Mouse (Mus musculus) lung, postnatal 36 days (tissue): ENCODE data around the gene Bsnd.

Experiments used
- DNase-seq: peaks from one replicate; pipeline ENCODE4 v3.0.0; 2022; ENCODE audit warnings: mixed read lengths

Gene Bsnd

DNA sequence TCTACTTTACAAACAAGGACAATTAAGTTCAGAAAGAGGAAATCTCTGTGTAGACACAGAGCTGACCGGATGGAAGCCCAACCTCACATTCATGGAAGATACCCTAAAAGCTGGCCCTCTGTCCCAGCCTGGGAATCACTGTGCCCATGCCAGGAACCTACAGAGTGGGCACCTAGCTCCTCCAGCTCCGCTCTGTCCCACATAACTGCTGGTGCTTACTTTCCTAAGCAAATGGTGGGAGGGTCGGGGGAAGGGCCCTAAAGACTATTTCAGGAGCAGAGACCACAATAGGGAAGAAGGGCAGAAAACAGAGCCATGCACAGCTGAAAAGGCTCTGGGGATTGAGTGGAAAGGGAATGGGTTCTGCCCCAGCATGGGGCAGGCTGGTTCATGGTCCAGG, 11.5 kb downstream of the Bsnd start:
- DNase-seq = no peak

DNA sequence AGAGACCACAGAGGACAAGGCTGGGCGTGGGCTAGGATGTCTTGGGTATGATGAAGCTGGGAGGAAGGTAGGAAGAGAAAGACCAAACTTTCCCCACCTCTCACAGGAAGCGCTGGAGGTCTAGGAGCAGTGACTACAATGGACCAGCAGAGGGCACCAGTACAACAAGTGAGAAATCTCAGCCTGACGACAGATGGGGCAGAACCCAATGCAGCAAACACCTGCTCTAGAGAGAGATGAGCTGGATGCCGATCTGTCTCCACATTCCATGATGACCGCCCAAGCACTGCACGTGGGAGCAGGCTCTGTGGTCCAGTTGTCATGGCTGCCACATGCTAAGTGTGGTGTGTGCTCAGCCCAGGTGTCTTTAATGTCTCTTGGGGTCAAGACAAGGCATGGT, 17.8 kb downstream of the Bsnd start:
- DNase-seq = peak; percentile 54

DNA sequence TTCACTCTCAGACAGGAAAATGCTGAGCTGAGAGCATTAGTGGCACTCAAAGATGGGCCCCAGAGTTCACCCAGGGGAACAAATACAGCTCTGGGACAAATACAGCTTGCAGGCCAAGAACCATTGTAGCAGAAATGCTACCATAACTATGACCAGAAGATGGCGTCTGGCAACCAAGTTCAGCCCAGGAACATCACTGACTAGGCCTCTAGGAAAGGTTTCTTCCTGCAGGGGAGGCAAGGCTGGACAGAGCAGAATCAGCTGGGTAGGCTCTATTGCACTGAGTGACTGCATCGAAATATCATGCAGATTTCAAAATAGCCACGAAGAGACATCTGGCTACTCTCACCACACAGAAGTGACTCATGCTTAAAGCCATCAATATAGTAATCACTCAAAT, 19.7 kb downstream of the Bsnd start:
- peak; percentile 81 for DNase-seq

DNA sequence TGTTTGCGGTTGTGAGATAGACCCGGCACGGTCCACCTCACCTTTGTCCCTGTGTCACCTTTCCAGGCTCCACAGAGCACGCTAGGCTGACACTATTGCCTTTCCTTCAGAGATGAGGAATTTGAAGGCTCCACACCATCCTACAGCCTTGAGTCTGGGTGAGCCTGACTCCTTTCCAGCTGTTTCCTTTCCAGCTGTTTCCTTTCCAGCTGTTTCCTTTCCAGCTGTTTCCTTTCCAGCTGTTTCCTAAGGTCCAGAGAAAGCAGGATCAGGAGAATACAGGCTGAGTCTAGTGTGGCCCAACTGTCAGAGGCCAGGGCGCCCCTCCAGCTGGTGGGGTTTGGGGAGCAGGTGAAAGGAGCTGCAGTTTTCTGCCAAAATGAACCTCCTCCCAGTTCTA, 21.2 kb downstream of the Bsnd start:
- peak; percentile 18 for DNase-seq

DNA sequence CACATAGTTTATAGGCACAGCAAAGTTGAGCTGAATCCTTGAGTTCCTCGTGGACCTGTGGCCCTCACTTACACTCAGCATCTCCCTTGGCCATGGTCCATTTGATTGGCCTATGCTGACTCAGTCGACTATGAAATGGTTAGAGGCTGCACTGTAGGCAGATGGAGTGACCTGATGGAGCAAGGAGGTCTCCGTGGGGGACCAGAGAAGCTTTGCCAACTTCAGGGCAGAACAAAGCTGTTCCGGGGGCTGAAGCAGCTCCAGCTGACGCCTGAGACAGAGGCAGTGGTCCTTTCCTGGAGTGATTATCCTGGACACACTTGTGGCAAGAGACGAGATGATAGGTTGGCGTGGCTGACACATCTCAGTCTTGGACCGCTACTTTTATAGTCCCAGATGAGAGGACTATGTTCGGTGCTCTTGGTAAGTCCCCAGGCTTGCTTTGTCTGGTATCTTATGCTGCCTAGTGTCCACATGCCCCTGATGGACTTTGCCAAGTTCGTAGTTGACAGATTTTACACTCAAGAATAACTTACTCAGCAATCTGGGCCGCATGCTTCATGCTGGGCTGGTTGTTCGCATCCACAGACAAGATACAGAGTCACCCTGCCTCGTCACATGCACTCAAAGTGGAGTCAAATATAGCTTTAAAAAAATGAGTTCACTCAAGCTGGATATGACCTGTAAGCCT, 24.5 kb downstream of the Bsnd start:
- no peak for DNase-seq

DNA sequence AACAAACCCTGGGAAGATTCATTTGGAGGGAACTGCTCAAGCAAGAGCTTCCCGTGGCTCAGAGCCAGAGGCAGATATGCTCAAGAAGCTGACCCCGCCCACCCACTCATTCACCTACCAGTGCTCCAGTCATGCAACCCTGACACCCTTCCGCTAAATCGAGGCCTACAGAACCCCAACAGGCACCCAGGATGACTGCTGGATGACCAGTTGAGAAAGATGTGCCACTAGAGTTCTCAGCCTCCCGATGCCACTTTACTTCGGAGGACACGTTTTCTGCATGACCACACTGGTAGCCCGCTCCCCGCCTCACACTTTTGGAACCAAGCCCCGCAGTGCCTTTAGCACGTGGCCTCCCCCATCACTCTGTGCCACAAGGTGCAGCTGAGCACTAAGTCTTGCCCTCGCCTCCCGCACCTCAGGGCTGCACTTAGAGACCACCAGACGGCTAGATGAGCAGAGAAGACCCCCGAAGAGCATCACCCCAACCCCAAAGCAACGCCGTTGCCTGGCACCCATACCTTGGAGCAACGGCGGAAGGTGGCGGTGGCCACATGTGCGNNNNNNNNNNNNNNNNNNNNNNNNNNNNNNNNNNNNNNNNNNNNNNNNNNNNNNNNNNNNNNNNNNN, 28.8 kb downstream of the Bsnd start:
- peak; percentile 5 for DNase-seq

DNA sequence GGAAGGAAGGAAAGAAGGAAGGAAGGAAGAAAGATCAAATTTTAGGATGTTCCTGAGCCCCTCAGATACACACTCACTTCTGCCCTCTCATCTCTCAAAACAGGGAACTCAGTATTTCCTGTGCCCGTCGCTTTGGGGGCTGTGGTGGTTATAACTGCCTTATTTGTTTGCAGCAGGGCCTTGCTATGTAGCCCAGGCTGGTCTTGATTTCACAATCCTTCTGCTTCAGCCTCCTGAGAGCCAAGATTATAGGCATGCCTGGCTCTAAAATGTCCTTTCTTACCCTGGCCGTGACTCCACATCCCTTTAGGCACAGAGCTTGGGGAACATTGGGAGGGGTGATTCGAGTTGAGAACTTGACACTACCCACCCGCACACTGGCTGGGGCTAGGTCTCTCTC, 29.6 kb downstream of the Bsnd start:
- no peak for DNase-seq

DNA sequence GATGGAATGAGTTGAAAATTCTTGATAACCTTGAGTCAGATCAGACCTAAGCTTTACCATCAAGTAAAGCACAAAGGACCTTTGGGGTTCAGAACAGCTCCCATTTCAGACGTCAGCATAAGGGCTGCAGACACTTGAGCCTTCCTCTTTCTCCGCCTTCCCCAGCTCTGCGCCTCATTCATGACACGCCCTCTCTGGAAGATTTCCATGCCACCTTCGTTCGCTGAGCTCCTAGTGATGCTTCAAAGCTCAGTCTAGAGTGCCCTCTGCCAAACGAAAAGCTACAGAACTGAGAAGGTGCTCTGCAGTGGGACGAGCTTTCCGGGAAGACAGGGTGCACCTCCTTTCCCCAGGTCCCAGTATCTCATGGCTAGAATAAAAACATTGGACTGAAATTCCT, 30.1 kb downstream of the Bsnd start:
- no peak for DNase-seq

DNA sequence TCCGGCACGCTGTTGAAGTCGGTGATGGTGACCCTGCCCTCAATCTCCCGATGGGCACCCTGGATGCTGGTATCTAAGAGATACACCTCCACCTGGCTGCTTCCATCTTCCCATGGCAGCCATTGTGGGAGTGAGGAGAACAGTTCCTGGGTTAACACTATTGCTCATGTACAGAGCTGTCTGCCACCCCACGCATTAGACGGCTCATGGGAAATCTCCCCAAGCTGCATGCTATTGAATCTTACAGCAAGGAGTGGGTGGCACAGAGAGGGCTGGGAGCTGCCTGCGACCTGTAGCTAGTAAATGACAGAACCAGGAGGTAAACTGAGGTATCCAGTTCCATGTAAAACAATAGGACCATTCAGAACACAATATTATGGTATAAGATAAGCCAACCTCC, 37.5 kb downstream of the Bsnd start:
- no peak for DNase-seq

DNA sequence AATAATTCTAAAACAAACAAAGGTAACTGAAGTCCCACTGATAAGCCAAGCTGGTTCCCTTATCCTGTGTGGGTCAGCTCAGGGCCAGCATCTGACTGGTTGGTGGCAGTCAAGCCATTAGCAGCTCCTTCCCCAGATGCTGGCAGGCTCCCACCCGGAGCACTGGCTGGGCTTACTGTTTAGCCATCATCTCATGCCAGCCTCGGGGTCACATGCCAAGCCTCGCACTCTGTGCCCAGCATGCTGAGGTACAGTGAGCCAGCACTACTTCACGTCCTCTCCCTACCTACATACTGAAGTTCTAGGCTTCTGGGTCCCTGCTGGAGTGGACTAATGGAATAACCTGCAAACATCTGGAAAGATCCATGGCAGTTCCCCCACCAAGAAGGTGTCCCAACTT, 38.6 kb downstream of the Bsnd start:
- DNase-seq = no peak

DNA sequence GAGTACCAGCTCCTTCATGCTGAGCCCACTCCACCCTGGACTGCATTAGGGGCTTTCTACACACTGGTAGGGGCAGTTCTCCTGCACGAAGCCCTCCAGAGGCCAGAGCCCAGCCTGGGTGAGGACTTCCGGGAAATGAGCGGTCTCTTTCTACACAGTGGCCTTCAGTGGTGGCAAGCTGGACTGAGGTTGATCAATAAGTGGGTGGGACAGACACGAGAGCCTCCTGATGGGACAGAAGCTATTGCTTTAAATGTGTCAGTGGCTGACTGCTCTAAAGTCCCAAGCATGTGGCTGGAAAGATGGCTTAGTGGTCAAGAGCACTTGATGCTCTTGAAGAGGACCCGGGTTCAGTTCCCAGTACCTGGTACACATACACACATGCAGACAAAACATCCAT, 39.0 kb downstream of the Bsnd start:
- no peak for DNase-seq

DNA sequence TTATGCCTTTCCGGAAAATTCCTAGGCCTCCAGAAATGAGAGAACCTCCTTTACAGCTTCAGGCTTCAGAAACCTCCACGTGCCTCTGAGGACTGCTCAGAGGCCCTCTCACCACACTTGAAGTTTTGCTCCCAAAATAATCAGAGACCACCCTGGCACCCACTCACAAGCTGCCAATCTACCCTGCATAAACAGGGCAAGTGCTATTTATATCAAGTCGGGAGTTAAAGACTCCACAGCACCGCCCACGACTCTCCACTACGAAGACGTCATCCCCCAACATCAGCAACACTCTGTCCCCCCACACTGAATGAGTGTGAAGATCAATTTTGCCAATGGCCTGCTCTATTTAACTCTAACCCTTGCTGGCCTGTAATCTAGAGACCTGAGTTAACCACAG, 39.7 kb downstream of the Bsnd start:
- no peak for DNase-seq

DNA sequence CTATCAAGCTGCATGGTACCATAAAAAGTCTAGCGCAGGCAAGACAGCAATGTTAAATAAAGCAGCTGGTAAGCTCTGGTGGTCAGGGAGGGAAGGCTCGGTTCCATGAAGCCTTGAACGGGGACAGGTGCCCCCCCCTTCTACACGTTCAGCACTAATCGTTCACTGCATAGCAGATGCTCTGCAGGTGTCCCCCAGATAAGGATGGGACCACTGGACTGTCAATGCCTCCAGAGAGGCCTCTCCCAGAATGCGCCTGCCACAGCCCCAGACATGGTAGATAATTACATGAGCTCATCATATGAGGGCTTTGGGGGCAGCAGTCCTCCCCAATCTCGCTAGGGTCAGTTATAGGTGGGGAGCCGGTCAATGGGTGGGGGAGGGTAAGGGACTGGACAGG, 42.8 kb downstream of the Bsnd start:
- no peak for DNase-seq

DNA sequence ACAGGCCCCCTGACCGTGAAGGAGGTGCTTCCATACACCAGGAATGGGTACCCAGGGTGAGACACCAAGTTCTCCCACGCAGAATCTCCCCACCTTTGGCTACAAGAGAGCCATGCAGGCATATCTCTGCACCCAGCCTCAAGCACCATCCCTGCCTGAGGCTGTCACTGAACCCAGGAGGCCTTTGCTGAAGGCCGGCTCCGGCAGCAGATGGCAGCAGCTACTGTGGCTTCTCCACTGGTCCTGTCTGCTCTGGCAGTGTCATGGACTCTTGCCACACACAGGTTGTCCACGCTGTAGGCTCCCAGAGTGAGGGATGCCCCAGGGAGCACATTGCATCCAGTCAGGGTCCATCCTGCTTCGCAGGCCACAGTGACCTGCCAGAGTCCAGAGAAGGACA, 48.9 kb downstream of the Bsnd start:
- DNase-seq = no peak

DNA sequence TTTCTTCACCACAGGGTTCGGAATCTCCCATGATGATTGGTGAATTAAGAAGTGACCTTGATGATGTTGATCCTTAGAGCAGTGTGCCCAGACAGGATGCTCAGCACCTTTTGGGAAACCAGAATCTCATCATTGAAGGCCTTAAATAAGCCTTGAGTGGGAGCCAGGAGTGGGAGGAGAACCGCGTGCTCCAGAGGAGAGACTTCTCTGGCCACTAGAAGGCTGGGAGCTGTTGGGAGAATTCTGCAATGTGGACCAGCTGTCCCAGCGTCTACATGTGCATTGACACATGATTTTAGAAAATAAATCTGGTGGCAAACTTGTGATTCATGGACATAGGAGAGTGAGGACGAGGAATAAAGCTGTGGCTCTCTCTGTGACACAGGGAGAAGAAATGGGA, 53.3 kb downstream of the Bsnd start:
- DNase-seq = no peak

DNA sequence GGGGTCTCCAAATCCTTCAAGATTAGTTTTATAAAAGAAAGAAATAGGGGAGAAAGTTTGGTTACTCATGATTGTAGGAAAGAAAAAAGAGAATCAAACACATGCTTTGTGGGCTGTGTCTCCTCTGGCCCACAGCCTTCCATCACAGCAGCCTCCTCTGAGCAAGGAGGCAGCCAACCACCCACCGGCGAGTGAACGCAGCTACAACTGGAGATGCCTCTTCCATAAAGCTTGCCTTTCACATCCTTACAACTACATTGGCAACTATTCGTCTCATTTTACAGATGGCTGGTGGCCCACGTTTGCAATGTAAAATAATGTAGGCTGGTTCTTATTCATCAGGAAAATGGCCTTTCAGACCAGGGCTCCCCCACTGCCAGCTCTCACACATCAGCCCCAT, 54.9 kb downstream of the Bsnd start:
- DNase-seq = no peak

DNA sequence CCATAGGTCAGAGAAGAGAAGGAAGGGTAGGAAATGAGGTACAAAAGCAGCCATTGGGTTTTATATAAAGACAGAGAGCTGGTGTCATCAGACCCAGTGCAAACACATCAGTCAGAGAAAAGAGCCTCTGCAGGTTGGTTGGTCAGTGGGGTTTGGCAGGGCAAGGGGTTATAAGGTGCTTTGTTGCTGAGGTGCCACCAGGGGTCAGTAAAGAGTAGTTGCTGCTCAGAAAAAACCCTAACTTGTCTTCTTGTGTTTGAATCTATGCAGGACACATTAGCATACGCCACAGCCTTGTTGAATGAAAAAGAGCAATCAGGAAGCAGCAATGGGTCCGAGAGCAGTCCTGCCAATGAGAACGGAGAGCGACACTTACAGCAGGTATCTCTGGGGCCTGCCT, 55.6 kb downstream of the Bsnd start:
- DNase-seq = peak; percentile 19

DNA sequence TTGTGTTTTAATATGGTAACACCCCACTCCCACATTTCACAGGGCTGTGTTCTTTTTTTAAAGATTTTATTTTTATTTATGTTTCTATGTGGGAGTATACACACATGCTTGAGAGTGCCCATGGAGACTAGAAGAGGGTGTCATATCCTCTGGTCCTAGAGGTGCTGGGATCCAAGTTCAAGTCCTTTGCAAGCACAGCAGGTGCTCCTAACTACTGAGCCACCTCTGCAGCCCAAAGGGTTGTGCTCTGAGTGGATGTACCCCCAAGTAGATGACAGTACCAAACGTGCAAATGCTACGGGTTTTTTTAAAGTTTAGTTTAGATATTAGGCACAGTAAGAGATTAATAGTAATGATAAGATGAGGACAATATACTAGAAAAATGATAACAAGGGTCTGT, 56.7 kb downstream of the Bsnd start:
- no peak for DNase-seq
